Mouse (Mus musculus): Measurements from ENCODE around the gene Apex2.

Gene Apex2

GRCm38 (mm10) chrX:150589696-150590095, at the start of gene Apex2:
Gene Apex2 (minus strand): TSS chrX:150589868.
- DNase-seq (ENCODE audit: low read depth, low spot score): peak; percentile 48

- no peak for DNase-seq (ENCODE audit: low read depth, low spot score)
These were observed 46.8 kb upstream of the Apex2 start for GRCm38 (mm10) chrX:150636421-150636820.

GRCm38 (mm10) chrX:150598882-150599281, 9.2 kb upstream of the Apex2 start:
- no peak for DNase-seq (ENCODE audit: low read depth, low spot score)

- peak; percentile 66 for DNase-seq (ENCODE audit: low read depth, low spot score)
These were observed 5.5 kb upstream of the Apex2 start for GRCm38 (mm10) chrX:150595016-150595760.

- peak; percentile 21 for DNase-seq (ENCODE audit: low read depth, low spot score)
These were observed 4.5 kb upstream of the Apex2 start for GRCm38 (mm10) chrX:150594176-150594575.

GRCm38 (mm10) chrX:150593266-150594035, 3.8 kb upstream of the Apex2 start:
- DNase-seq (ENCODE audit: low read depth, low spot score): peak; percentile 50

GRCm38 (mm10) chrX:150588023-150588764, 1.5 kb downstream of the Apex2 start, which contains the start of gene Pfkfb1:
Gene Pfkfb1 (plus strand): TSS chrX:150588229.
- peak; percentile 62 for DNase-seq (ENCODE audit: low read depth, low spot score)

- no peak for DNase-seq (ENCODE audit: low read depth, low spot score)
These were observed 4.6 kb downstream of the Apex2 start for GRCm38 (mm10) chrX:150585116-150585515.

- DNase-seq (ENCODE audit: low read depth, low spot score): no peak
These were observed 7.7 kb downstream of the Apex2 start for GRCm38 (mm10) chrX:150581921-150582320.

- no peak for DNase-seq (ENCODE audit: low read depth, low spot score)
These were observed 24.9 kb downstream of the Apex2 start for GRCm38 (mm10) chrX:150564644-150565357.

GRCm38 (mm10) chrX:150554032-150554431, 35.6 kb downstream of the Apex2 start:
- no peak for DNase-seq (ENCODE audit: low read depth, low spot score)

GRCm38 (mm10) chrX:150551986-150552385, 37.7 kb downstream of the Apex2 start:
- DNase-seq (ENCODE audit: low read depth, low spot score): no peak

- DNase-seq (ENCODE audit: low read depth, low spot score): peak; percentile 20
These were observed 40.0 kb downstream of the Apex2 start for GRCm38 (mm10) chrX:150549639-150550038.

- DNase-seq (ENCODE audit: low read depth, low spot score): no peak
These were observed 42.4 kb downstream of the Apex2 start, which contains the start of gene Alas2 for GRCm38 (mm10) chrX:150547239-150547638. Gene Alas2 (plus strand): TSS chrX:150547375.

- no peak for DNase-seq (ENCODE audit: low read depth, low spot score)
These were observed 48.0 kb downstream of the Apex2 start for GRCm38 (mm10) chrX:150541684-150542083.

GRCm38 (mm10) chrX:150540111-150540510, 49.6 kb downstream of the Apex2 start:
- DNase-seq (ENCODE audit: low read depth, low spot score): no peak

- DNase-seq (ENCODE audit: low read depth, low spot score): no peak
These were observed 73.2 kb downstream of the Apex2 start for GRCm38 (mm10) chrX:150516477-150516876.

- no peak for DNase-seq (ENCODE audit: low read depth, low spot score)
These were observed 73.7 kb downstream of the Apex2 start for GRCm38 (mm10) chrX:150516015-150516414.

- no peak for DNase-seq (ENCODE audit: low read depth, low spot score)
These were observed 75.5 kb downstream of the Apex2 start for GRCm38 (mm10) chrX:150514127-150514526.

GRCm38 (mm10) chrX:150511274-150511673, 78.4 kb downstream of the Apex2 start:
- DNase-seq (ENCODE audit: low read depth, low spot score): no peak

GRCm38 (mm10) chrX:150510631-150511030, 79.0 kb downstream of the Apex2 start:
- DNase-seq (ENCODE audit: low read depth, low spot score): peak; percentile 27
